Mouse (Mus musculus) hematopoietic stem cell, adult 5-6 weeks (primary cell): Measurements from ENCODE around the gene Gm17416. TPM values are rescaled to one million over a fixed set of nuclear protein-coding genes. Genes with fewer than 3 reads are reported as not detected.
A peak's percentile ranks its signal among the peaks of the same experiment; 100 is the strongest.

Source experiments
- ATAC-seq, 2 experiments: fragments of 125-278 bp in 1 of 2; replicated peaks in 1 of 2; 2 replicates each; pipeline ENCODE4 v1.8.0; 2016 to 2017; ENCODE audit warnings: inconsistent platforms in 2 of 2, mild to moderate bottlenecking in 2 of 2, moderate number of reproducible peaks in 2 of 2, low read depth in 1 of 2, moderate TSS enrichment in 1 of 2; ENCODE audit not compliant: low FRiP score in 2 of 2, poor library complexity in 2 of 2, severe bottlenecking in 2 of 2, insufficient read depth in 1 of 2, low TSS enrichment in 1 of 2
- total RNA-seq: library from RNA; stranded (forward); fragments of 172-1452, 232-1000 nt; gene quantifications from 2 replicates; pipeline ENCODE4 v1.2.3, GENCODE M21; 2017

Gm17416 gene
- total RNA-seq, 1 experiment from 2014 or later = not detected

- no peak for ATAC-seq
These were observed 30.2 kb downstream of the Gm17416 start, which contains the start of gene Defb45 for GRCm38 (mm10) chr2:152599299-152599698. TSS of gene Defb45 (minus strand) at chr2:152599399.

GRCm38 (mm10) chr2:152600076-152600475 is 30.9 kb downstream of the Gm17416 start:
- no peak for ATAC-seq

GRCm38 (mm10) chr2:152601275-152601960 is 32.3 kb downstream of the Gm17416 start:
- no peak for ATAC-seq

- ATAC-seq = 0 out of 4 replicates have a peak, but pooled peaks of 1 of the 2 experiments have one; percentile 27
These were observed 34.9 kb downstream of the Gm17416 start, which contains the start of gene Defb36 for GRCm38 (mm10) chr2:152604057-152604456. TSS of gene Defb36 (plus strand) at chr2:152604327.

GRCm38 (mm10) chr2:152607746-152608145 is 38.6 kb downstream of the Gm17416 start:
- ATAC-seq = no peak

- no peak for ATAC-seq
These were observed 39.6 kb downstream of the Gm17416 start for GRCm38 (mm10) chr2:152608719-152609118.

- no peak for ATAC-seq
These were observed 43.1 kb downstream of the Gm17416 start for GRCm38 (mm10) chr2:152612193-152612592.

- peak; percentile 80 to 91 for ATAC-seq
These were observed 46.4 kb downstream of the Gm17416 start for GRCm38 (mm10) chr2:152615563-152615962.

- no peak for ATAC-seq
These were observed 47.3 kb downstream of the Gm17416 start for GRCm38 (mm10) chr2:152616470-152616869.

GRCm38 (mm10) chr2:152617374-152617773 is 48.2 kb downstream of the Gm17416 start:
- ATAC-seq = no peak

Other genes with a start within 250 kb of the Gm17416 start
- gene Rbck1, start 236.7 kb upstream of the Gm17416 start, total RNA-seq = 63.9 and 70.2 TPM in 2 replicates
- gene Trib3, start 225.3 kb upstream of the Gm17416 start, total RNA-seq = 1.7 and 3.0 TPM in 2 replicates
- not detected in 2 replicates for gene Nrsn2, start 192.7 kb upstream of the Gm17416 start, total RNA-seq
- gene Sox12, start 171.3 kb upstream of the Gm17416 start, total RNA-seq = 1.9 and 3.9 TPM in 2 replicates
- 5.8 and 5.9 TPM in 2 replicates for gene Zcchc3, start 154.3 kb upstream of the Gm17416 start, total RNA-seq
- gene 6820408C15Rik, start 153.8 kb upstream of the Gm17416 start, total RNA-seq = not detected in 2 replicates
- gene Defb23, start 104.7 kb upstream of the Gm17416 start, total RNA-seq = not detected in 2 replicates
- not detected in 2 replicates for gene Defb20, start 92.3 kb upstream of the Gm17416 start, total RNA-seq
- not detected in 2 replicates for gene Defb22, start 79.2 kb upstream of the Gm17416 start, total RNA-seq
- not detected in 2 replicates for gene Defb26, start 57.6 kb upstream of the Gm17416 start, total RNA-seq
- not detected in 2 replicates for gene Defb28, start 51.1 kb upstream of the Gm17416 start, total RNA-seq
- gene Defb29, start 29.2 kb upstream of the Gm17416 start, total RNA-seq = not detected in 2 replicates
- gene Defb21, start 3.4 kb downstream of the Gm17416 start, total RNA-seq = not detected in 2 replicates
- not detected in 2 replicates for gene Defb19, start 11.0 kb downstream of the Gm17416 start, total RNA-seq
- not detected in 2 replicates for gene Defb45, start 30.1 kb downstream of the Gm17416 start, total RNA-seq
- not detected in 2 replicates for gene Defb36, start 35.0 kb downstream of the Gm17416 start, total RNA-seq
- not detected in 2 replicates for gene Defb25, start 53.7 kb downstream of the Gm17416 start, total RNA-seq
- not detected in 2 replicates for gene Rem1, start 57.6 kb downstream of the Gm17416 start, total RNA-seq
- gene H13, start 100.1 kb downstream of the Gm17416 start, total RNA-seq = 104 and 106 TPM in 2 replicates
- 15.0 and 19.1 TPM in 2 replicates for gene Mcts2, start 117.7 kb downstream of the Gm17416 start, total RNA-seq
- gene Id1, start 166.9 kb downstream of the Gm17416 start, total RNA-seq = 5.8 and 9.6 TPM in 2 replicates
- 1.3 TPM in 1 of 2 replicates, not detected in the other for gene Cox4i2, start 184.8 kb downstream of the Gm17416 start, total RNA-seq